Mouse (Mus musculus) layer of hippocampus, adult 8-10 months (tissue): ENCODE measurements at regions not wholly inside any gene's neighbourhood (a gene's known extent, or its start where the extent isn't known, plus 50 kb on each side); places are given as distances from the start of the nearest gene placed in this dataset.

Experiments used
- DNase-seq, 2 experiments: peaks; one replicate each; pipeline ENCODE4 v3.0.0; 2022; ENCODE audit warnings: low spot score in 2 of 2

GRCm38 (mm10) chr13:16315689-16316088 lies 304.0 kb downstream of the Inhba start:
- no peak for DNase-seq

GRCm38 (mm10) chr13:16316581-16316980 lies 304.9 kb downstream of the Inhba start:
- no peak for DNase-seq

GRCm38 (mm10) chr13:16317412-16317811 lies 305.8 kb downstream of the Inhba start:
- no peak for DNase-seq

GRCm38 (mm10) chr13:16320392-16320791 lies 308.7 kb downstream of the Inhba start:
- DNase-seq: no peak

- no peak for DNase-seq
Measured at GRCm38 (mm10) chr13:16325661-16326060, 314.0 kb downstream of the Inhba start.

- no peak for DNase-seq
Measured at GRCm38 (mm10) chr13:16341727-16342126, 330.1 kb downstream of the Inhba start.

- DNase-seq: no peak
Measured at GRCm38 (mm10) chr13:16342171-16342570, 330.5 kb downstream of the Inhba start.

- DNase-seq: no peak
Measured at GRCm38 (mm10) chr13:16343280-16343945, 331.8 kb downstream of the Inhba start.

- no peak for DNase-seq
Measured at GRCm38 (mm10) chr13:16349353-16349752, 337.7 kb downstream of the Inhba start.

- DNase-seq: no peak
Measured at GRCm38 (mm10) chr13:16350061-16350460, 338.4 kb downstream of the Inhba start.

GRCm38 (mm10) chr13:16355316-16355715 lies 343.7 kb downstream of the Inhba start:
- DNase-seq: no peak

GRCm38 (mm10) chr13:16379492-16379891 lies 367.8 kb downstream of the Inhba start:
- DNase-seq: no peak

GRCm38 (mm10) chr13:16379949-16380348 lies 368.3 kb downstream of the Inhba start:
- DNase-seq: no peak

GRCm38 (mm10) chr13:16382936-16383511 lies 371.4 kb downstream of the Inhba start:
- no peak for DNase-seq

- no peak for DNase-seq
Measured at GRCm38 (mm10) chr13:16416356-16417019, 404.8 kb downstream of the Inhba start.

GRCm38 (mm10) chr13:16424147-16424546 lies 412.5 kb downstream of the Inhba start:
- no peak for DNase-seq

GRCm38 (mm10) chr13:16435436-16435835 lies 423.8 kb downstream of the Inhba start:
- DNase-seq: peak in 1 of 2 experiments; percentile 3

- no peak for DNase-seq
Measured at GRCm38 (mm10) chr13:16453234-16453633, 441.6 kb downstream of the Inhba start.

- DNase-seq: no peak
Measured at GRCm38 (mm10) chr13:16459743-16460142, 448.1 kb downstream of the Inhba start.

GRCm38 (mm10) chr13:16461681-16462080 lies 450.0 kb downstream of the Inhba start:
- no peak for DNase-seq

- DNase-seq: no peak
Measured at GRCm38 (mm10) chr13:16464823-16465222, 453.2 kb downstream of the Inhba start.

- no peak for DNase-seq
Measured at GRCm38 (mm10) chr13:16465317-16465716, 453.7 kb downstream of the Inhba start.

GRCm38 (mm10) chr13:16465812-16466211 lies 454.2 kb downstream of the Inhba start:
- DNase-seq: no peak
